Mouse (Mus musculus) lung, postnatal 0 days (tissue): ENCODE measurements around the gene 2410015M20Rik.

Experiments
- CTCF ChIP-seq: IDR thresholded peaks from 2 replicates; pipeline ENCODE4 v1.5.1; 2016; ENCODE audit warnings: antibody characterized with exemption, mild to moderate bottlenecking
- EP300 ChIP-seq: IDR thresholded peaks from 2 replicates; pipeline ENCODE4 v1.6.1; 2016; ENCODE audit warnings: antibody characterized with exemption, mild to moderate bottlenecking, control low read depth

DNA sequence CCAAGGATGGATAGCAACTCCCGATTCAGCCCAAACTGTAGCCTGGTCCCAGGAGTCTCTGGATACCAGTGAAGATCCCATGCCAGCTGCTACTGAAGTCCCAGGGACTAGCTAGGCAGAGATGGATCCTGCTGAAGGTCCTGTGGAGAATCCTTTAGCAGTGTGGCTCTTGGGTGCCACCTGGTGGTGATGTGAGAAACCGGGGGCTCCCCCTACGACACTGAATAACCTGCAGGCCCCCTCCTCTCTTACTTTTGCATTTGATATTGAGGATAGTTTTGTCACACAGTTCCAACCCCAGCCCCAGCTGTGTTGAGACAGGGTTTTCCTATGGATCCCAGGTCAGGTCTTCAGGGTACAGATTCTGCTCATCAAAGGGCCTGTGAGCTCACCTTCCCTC is 51.1 kb downstream of the 2410015M20Rik start:
- TF ChIP-seq CTCF (peak; percentile 85), EP300 (no peak)
